ENCODE assay signal across 1 mouse cellular context in the genomic region with DNA sequence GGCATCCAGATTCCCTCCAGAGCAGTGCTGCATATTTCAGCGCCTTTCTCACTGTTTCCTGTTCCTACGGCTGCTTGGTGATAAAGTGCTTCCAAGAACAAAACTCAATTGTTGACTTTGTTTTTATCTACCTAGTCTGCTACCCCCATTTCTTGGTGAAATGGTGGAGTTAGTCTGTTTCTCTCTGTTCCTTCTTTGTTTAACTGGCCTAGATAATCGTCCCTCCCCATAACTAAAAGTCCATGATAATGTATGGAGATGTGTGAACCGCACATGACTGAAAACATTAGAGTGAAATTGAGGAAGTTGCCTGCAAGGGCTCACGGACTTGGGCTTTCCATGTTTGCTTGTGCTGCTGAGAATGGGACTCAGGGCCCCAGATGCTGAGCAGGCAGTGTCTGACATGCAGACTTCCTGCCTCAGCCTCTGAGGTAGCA.
TF ChIP-seq lines count a peak whose summit lies in the region.

No protein-coding gene starts in this region.

TF ChIP-seq in MEL, 35 proteins besides CTCF, POLR2A, EP300 and RAD21 (continued from another document):
- TF ChIP-seq GATA1 (IDR thresholded peaks at IDR 0.05; ENCODE audit: low read depth, low read length) (peak; percentile 86), MYB (IDR thresholded peaks at IDR 0.05; ENCODE audit: low read depth, low read length) (no peak), NRF1 (IDR thresholded peaks at IDR 0.05; ENCODE audit: insufficient read depth, low read depth, low read length, poor library complexity, severe bottlenecking) (no peak), ETS1 (IDR thresholded peaks at IDR 0.05; ENCODE audit: low read depth, low read length) (peak; percentile 87), MXI1 (IDR thresholded peaks at IDR 0.05; ENCODE audit: low read depth, low read length) (peak; percentile 79), E2F4 (IDR thresholded peaks at IDR 0.05; ENCODE audit: borderline replicate concordance, low read depth, low read length) (no peak), MAX (IDR thresholded peaks at IDR 0.05; ENCODE audit: low read length) (peak; percentile 54; the same call in 1 of the 2 replicates), TBP (IDR thresholded peaks at IDR 0.05; ENCODE audit: low read depth, low read length) (peak; percentile 55; the same call in 1 of the 2 replicates), NELFE (IDR thresholded peaks at IDR 0.05; ENCODE audit: low read depth, low read length) (no peak), TAL1 (IDR thresholded peaks at IDR 0.05; ENCODE audit: low read length) (peak; percentile 66), KAT2A (conservative IDR thresholded peaks at IDR 0.05; ENCODE audit: low read depth, low read length) (no peak), TCF12 (IDR thresholded peaks at IDR 0.05; ENCODE audit: low read depth, low read length) (peak; percentile 57; the same call in 1 of the 2 replicates), MYC (IDR thresholded peaks at IDR 0.05; ENCODE audit: low read depth, low read length) (peak; percentile 76), JUND (IDR thresholded peaks at IDR 0.05; ENCODE audit: low read depth, low read length) (no peak), ELF1 (IDR thresholded peaks at IDR 0.05; ENCODE audit: low read depth, low read length) (peak; percentile 30; the same call in 1 of the 2 replicates), SIN3A (IDR thresholded peaks at IDR 0.05; ENCODE audit: low read length) (peak; percentile 87), MAZ (IDR thresholded peaks at IDR 0.05; ENCODE audit: low read depth, low read length) (peak; percentile 22; the same call in 1 of the 2 replicates), MAFK (IDR thresholded peaks at IDR 0.05; ENCODE audit: borderline replicate concordance, low read depth, low read length) (peak; percentile 76; the same call in 1 of the 2 replicates)
